Mouse (Mus musculus): ENCODE measurements around the gene Wipf1. TPM values are rescaled to one million over a fixed set of nuclear protein-coding genes. Genes with fewer than 3 reads are reported as not detected.

Wipf1 gene
- polyA plus RNA-seq, 1 experiment from 2014 or later, result 15.1 TPM

GRCm38 (mm10) chr2:73407662-73408061 lies 121.9 kb downstream of the Wipf1 start:
- no peaks in the 10 kb centered on the region for H3K27me3 ChIP-seq
- no peaks in the 10 kb centered on the region for H3K36me3 ChIP-seq
- no peak for ATAC-seq (ENCODE audit: insufficient number of reproducible peaks, low FRiP score, low TSS enrichment, low read depth)
- H3K4me3 ChIP-seq, result no peak overlapping the region
- WGBS, result 56% methylated on average over 4 of the region's 4 CpGs
- no peak overlapping the region for H3K27ac ChIP-seq
- H3K4me2 ChIP-seq, result no peak overlapping the region
- H3K9me3 ChIP-seq, result no peaks in the 10 kb centered on the region
- 0 out of 2 replicates have a peak, but pooled peaks cover 3% of the 10 kb centered on the region for H3K4me1 ChIP-seq
- no peak overlapping the region for H3K9ac ChIP-seq

- Histone ChIP-seq H3K27me3 (no peaks in the 10 kb centered on the region), H3K27ac (no peak overlapping the region), H3K9ac (no peak overlapping the region), H3K4me3 (no peak overlapping the region), H3K9me3 (no peaks in the 10 kb centered on the region), H3K36me3 (no peaks in the 10 kb centered on the region), H3K4me2 (no peak overlapping the region), H3K4me1 (peaks cover 8% of the 10 kb centered on the region)
- ATAC-seq (ENCODE audit: insufficient number of reproducible peaks, low FRiP score, low TSS enrichment, low read depth), result no peak
- WGBS, result 84% methylated on average over 9 of the region's 9 CpGs
Observed at GRCm38 (mm10) chr2:73406336-73406915, 123.1 kb downstream of the Wipf1 start.

- Histone ChIP-seq H3K4me2 (no peak overlapping the region), H3K36me3 (no peaks in the 10 kb centered on the region), H3K9ac (no peak overlapping the region), H3K27me3 (no peaks in the 10 kb centered on the region), H3K27ac (no peak overlapping the region), H3K4me3 (no peak overlapping the region), H3K9me3 (no peaks in the 10 kb centered on the region), H3K4me1 (peaks cover 15% of the 10 kb centered on the region)
- WGBS, result 88% methylated on average over 7 of the region's 7 CpGs
- ATAC-seq (ENCODE audit: insufficient number of reproducible peaks, low FRiP score, low TSS enrichment, low read depth), result no peak
Observed at GRCm38 (mm10) chr2:73404980-73405379, 124.6 kb downstream of the Wipf1 start.

- Histone ChIP-seq H3K27ac (no peak overlapping the region), H3K4me2 (no peak overlapping the region), H3K9me3 (no peaks in the 10 kb centered on the region), H3K27me3 (no peaks in the 10 kb centered on the region), H3K9ac (no peak overlapping the region), H3K4me1 (peaks cover 15% of the 10 kb centered on the region), H3K4me3 (no peak overlapping the region), H3K36me3 (no peaks in the 10 kb centered on the region)
- no peak for ATAC-seq (ENCODE audit: insufficient number of reproducible peaks, low FRiP score, low TSS enrichment, low read depth)
- WGBS, result 81% methylated on average over 9 of the region's 9 CpGs
Observed at GRCm38 (mm10) chr2:73404442-73404841, 125.1 kb downstream of the Wipf1 start.

GRCm38 (mm10) chr2:73403385-73404013 lies 126.0 kb downstream of the Wipf1 start:
- Histone ChIP-seq H3K4me1 (peaks cover 15% of the 10 kb centered on the region), H3K27ac (no peak overlapping the region), H3K4me2 (no peak overlapping the region), H3K36me3 (no peaks in the 10 kb centered on the region), H3K4me3 (no peak overlapping the region), H3K9ac (no peak overlapping the region), H3K27me3 (no peaks in the 10 kb centered on the region), H3K9me3 (no peaks in the 10 kb centered on the region)
- ATAC-seq (ENCODE audit: insufficient number of reproducible peaks, low FRiP score, low TSS enrichment, low read depth), result no peak
- 70% methylated on average over 15 of the region's 15 CpGs for WGBS

- H3K27ac ChIP-seq, result no peak overlapping the region
- no peak overlapping the region for H3K9ac ChIP-seq
- H3K4me1 ChIP-seq, result peaks cover 15% of the 10 kb centered on the region
- 6% methylated on average over 1 of the region's 1 CpGs for WGBS
- H3K9me3 ChIP-seq, result no peaks in the 10 kb centered on the region
- H3K4me2 ChIP-seq, result no peak overlapping the region
- H3K36me3 ChIP-seq, result no peaks in the 10 kb centered on the region
- no peak for ATAC-seq (ENCODE audit: insufficient number of reproducible peaks, low FRiP score, low TSS enrichment, low read depth)
- no peaks in the 10 kb centered on the region for H3K27me3 ChIP-seq
- no peak overlapping the region for H3K4me3 ChIP-seq
Observed at GRCm38 (mm10) chr2:73401689-73402088, 127.8 kb downstream of the Wipf1 start.

GRCm38 (mm10) chr2:73397476-73397875 lies 132.1 kb downstream of the Wipf1 start:
- H3K9me3 ChIP-seq, result no peaks in the 10 kb centered on the region
- H3K4me2 ChIP-seq, result no peak overlapping the region
- H3K27me3 ChIP-seq, result no peaks in the 10 kb centered on the region
- no peaks in the 10 kb centered on the region for H3K36me3 ChIP-seq
- H3K4me3 ChIP-seq, result no peak overlapping the region
- no peak overlapping the region for H3K9ac ChIP-seq
- no peak overlapping the region for H3K27ac ChIP-seq
- peaks cover 12% of the 10 kb centered on the region for H3K4me1 ChIP-seq
- no peak for ATAC-seq (ENCODE audit: insufficient number of reproducible peaks, low FRiP score, low TSS enrichment, low read depth)
- 91% methylated on average over 2 of the region's 2 CpGs for WGBS

GRCm38 (mm10) chr2:73396828-73397325 lies 132.7 kb downstream of the Wipf1 start:
- no peak overlapping the region for H3K4me2 ChIP-seq
- H3K27ac ChIP-seq, result no peak overlapping the region
- WGBS, result 42% methylated on average over 3 of the region's 3 CpGs
- no peaks in the 10 kb centered on the region for H3K9me3 ChIP-seq
- no peak for ATAC-seq (ENCODE audit: insufficient number of reproducible peaks, low FRiP score, low TSS enrichment, low read depth)
- no peak overlapping the region for H3K9ac ChIP-seq
- no peaks in the 10 kb centered on the region for H3K27me3 ChIP-seq
- no peaks in the 10 kb centered on the region for H3K36me3 ChIP-seq
- H3K4me1 ChIP-seq, result peaks cover 11% of the 10 kb centered on the region
- H3K4me3 ChIP-seq, result no peak overlapping the region

GRCm38 (mm10) chr2:73395516-73395915 lies 134.0 kb downstream of the Wipf1 start:
- H3K4me1 ChIP-seq, result no peaks in the 10 kb centered on the region
- H3K4me2 ChIP-seq, result no peak overlapping the region
- no peaks in the 10 kb centered on the region for H3K9me3 ChIP-seq
- no peak overlapping the region for H3K4me3 ChIP-seq
- H3K9ac ChIP-seq, result no peak overlapping the region
- H3K27ac ChIP-seq, result no peak overlapping the region
- WGBS, result 83% methylated on average over 8 of the region's 8 CpGs
- H3K27me3 ChIP-seq, result no peaks in the 10 kb centered on the region
- no peak for ATAC-seq (ENCODE audit: insufficient number of reproducible peaks, low FRiP score, low TSS enrichment, low read depth)
- H3K36me3 ChIP-seq, result no peaks in the 10 kb centered on the region

GRCm38 (mm10) chr2:73394476-73394875 lies 135.1 kb downstream of the Wipf1 start:
- H3K4me2 ChIP-seq, result no peak overlapping the region
- H3K4me1 ChIP-seq, result no peaks in the 10 kb centered on the region
- H3K27ac ChIP-seq, result no peak overlapping the region
- no peaks in the 10 kb centered on the region for H3K36me3 ChIP-seq
- H3K9ac ChIP-seq, result no peak overlapping the region
- H3K27me3 ChIP-seq, result no peaks in the 10 kb centered on the region
- H3K9me3 ChIP-seq, result no peaks in the 10 kb centered on the region
- H3K4me3 ChIP-seq, result no peak overlapping the region
- no peak for ATAC-seq (ENCODE audit: insufficient number of reproducible peaks, low FRiP score, low TSS enrichment, low read depth)
- 87% methylated on average over 3 of the region's 3 CpGs for whole genome bisulfite sequencing

GRCm38 (mm10) chr2:73392772-73393171 lies 136.8 kb downstream of the Wipf1 start:
- 84% methylated on average over 2 of the region's 2 CpGs for WGBS
- no peak for ATAC-seq (ENCODE audit: insufficient number of reproducible peaks, low FRiP score, low TSS enrichment, low read depth)
- Histone ChIP-seq H3K27ac (no peak overlapping the region), H3K4me1 (no peaks in the 10 kb centered on the region), H3K4me2 (no peak overlapping the region), H3K9me3 (no peaks in the 10 kb centered on the region), H3K4me3 (no peak overlapping the region), H3K36me3 (no peaks in the 10 kb centered on the region), H3K9ac (no peak overlapping the region), H3K27me3 (no peaks in the 10 kb centered on the region)

- H3K27me3 ChIP-seq, result no peaks in the 10 kb centered on the region
- no peak overlapping the region for H3K4me2 ChIP-seq
- no peaks in the 10 kb centered on the region for H3K36me3 ChIP-seq
- 92% methylated on average over 3 of the region's 3 CpGs for WGBS
- H3K4me1 ChIP-seq, result peaks cover 6% of the 10 kb centered on the region; the same call in 1 of the 2 replicates
- no peak overlapping the region for H3K27ac ChIP-seq
- H3K9ac ChIP-seq, result no peak overlapping the region
- no peak overlapping the region for H3K4me3 ChIP-seq
- no peaks in the 10 kb centered on the region for H3K9me3 ChIP-seq
- no peak for ATAC-seq (ENCODE audit: insufficient number of reproducible peaks, low FRiP score, low TSS enrichment, low read depth)
Observed at GRCm38 (mm10) chr2:73389951-73390350, 139.6 kb downstream of the Wipf1 start.

Data from limb, embryonic 15.5 days (tissue).